Mouse (Mus musculus): ENCODE measurements at regions not wholly inside any gene's neighbourhood (a gene's known extent, or its start where the extent isn't known, plus 50 kb on each side); places are given as distances from the start of the nearest gene placed in this dataset.

- TF ChIP-seq CTCF (IDR thresholded peaks at IDR 0.05; ENCODE audit: control insufficient read depth, insufficient read depth, insufficient replicate concordance, low read depth, low read length) (no peak), POLR2A (IDR thresholded peaks at IDR 0.05; ENCODE audit: control insufficient read depth, low read depth, low read length) (no peak)
Observed at GRCm38 (mm10) chr16:50030905-50031369, 230.6 kb downstream of the Cd47 start.
